Mouse (Mus musculus) thymus, adult 18-20 months (tissue): ENCODE data around the gene Pcsk6.
"Not testable (repeated sequence)": the region's sequence is repeated elsewhere in the genome, so short reads cannot be mapped to it uniquely, and the experiment has no call there.

ENCODE experiments used
- DNase-seq, 2 experiments: peaks; one replicate each; pipeline ENCODE4 v3.0.0; 2022; ENCODE audit warnings: mixed read lengths in 2 of 2

The Pcsk6 gene

DNA sequence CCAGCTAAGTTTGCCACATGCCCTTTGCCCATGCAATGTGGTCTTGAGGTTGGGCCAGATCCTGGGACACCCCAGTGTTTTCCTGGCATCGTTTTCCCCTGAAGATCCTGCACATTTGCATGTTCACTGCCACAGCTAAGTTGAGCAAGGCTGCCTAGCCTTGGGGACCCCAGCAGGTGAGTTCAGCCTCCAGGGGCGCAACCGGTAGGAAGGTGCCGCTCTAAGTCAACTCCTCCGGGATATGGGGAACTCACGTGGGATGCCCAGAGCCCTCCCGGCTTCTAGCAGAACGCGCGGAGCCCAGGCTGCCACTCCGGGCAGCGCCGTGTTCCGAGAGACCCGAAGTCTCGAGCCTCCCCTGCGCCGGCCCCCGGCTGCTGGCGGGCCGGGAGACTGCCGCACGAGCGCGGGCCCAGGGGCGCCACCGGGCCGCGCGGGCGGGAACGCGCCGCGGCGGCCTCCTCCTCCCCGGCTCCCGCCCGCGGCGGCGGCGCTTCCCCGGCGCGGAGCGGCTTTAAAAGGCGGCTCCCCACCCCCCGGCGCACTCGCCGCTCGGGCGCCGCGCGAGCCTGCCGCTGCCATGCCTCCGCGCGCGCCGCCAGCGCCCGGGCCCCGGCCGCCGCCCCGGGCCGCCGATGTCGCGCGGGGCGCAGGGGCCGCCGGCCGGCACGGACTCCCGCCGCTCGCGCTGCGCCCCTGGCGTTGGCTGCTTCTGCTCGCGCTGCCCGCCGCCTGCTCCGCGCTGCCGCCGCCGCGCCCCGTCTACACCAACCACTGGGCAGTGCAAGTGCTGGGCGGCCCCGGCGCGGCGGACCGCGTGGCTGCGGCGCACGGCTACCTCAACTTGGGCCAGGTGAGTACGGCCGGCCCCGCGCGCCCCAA, at the start of gene Pcsk6:
Pcsk6 (plus strand) TSS at position 144 of the 882 bp plus-strand sequence.
- DNase-seq, result no peak

DNA sequence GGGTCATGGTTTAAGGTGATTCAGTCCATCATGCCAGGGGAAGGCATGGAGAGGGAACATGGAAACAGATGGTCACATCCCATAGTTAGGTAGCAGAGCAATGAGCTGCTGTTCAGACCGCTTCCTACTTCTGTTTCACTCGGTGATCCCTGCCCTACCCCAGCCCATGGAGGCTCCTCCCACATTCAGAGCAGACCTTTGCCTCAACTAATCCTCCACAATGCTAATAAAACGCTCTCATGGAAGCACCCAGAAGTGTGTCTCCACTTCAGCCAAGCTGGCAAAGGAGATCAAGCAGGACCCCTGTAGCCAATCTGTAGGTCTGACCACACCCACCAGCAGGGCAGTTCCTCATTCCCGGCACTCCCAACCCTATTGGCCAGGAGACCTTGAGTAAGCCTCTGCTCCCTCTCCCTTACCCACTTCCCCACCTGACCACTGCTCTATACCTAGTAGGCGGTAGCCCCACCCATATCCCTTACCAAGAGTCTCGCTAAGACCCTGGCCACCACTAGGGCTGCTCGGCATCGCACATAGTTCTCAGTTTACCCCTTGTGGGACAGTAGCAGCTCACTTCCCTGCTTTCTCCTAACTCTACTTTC, 47.8 kb upstream of the Pcsk6 start:
- DNase-seq, result no peak

DNA sequence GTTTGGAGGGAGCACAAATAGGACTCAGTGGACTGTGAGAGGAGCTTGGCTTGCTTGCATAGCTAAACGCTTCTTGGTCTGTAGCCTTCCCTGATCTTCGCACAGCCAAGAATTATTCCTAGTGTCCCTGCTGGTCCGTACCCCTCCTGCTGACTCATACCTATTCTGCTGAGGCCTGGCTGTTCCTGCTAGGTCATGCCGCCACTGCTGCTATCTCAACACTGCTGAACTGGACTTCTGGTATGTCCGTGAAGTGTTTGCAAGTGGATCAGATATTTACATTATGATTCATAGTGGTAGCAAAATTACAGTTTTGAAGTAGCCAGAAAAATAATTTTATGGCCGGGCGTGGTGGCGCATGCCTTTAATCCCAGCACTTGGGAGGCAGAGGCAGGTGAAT, 44.0 kb upstream of the Pcsk6 start:
- DNase-seq, result no peak

DNA sequence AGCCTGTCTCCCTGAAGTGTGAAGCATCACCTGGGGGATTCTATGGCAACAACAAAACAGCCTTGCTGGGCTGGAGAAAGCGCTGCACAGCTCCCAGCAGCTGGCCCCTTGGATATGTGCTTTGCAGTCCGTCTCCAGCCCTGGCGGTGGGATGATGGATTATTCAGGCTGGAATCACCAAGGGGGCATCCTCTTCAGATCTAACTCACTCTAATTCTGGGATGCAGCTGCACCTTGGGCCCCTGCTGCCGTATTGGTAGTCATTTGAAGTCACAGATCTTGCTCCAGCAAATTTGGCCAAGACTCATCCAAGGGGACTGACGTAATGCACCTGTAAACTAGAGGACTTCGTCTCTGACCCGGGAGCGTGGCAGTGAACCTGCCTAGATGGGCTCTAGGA, 41.1 kb upstream of the Pcsk6 start:
- DNase-seq, result no peak

- not testable (repeated sequence) for DNase-seq
These were observed 39.6 kb upstream of the Pcsk6 start for GRCm38 (mm10) chr7:65821901-65822300.

DNA sequence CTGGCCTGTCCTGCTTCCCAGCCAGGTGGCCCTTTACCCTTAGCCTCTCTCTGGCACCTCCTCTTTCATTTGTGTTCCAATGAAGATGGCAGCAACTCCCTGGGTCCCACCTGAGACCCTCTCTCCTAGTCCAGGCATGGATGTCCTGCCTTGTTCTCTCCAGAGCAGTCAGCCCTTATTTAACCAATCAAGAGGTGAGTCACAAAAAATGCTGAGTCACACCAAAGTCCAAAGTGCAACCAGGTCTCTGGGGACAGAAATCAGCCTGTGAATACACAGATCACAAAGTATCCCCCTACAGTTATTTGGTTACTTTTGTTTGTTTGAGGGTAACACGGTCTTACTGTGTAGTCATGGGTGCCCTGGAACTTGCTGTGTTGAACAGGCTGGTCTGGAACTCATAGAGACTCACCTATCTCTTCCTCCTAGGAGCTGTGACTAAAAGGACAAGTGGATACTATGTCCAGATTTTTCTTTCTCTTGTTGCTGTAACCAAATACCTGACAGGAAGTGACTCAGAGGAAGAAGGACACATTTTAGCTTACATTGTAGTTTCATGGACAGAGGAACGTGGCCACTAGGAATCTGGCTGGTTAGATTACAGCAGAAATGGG, 38.9 kb upstream of the Pcsk6 start:
- no peak for DNase-seq

- no peak for DNase-seq
These were observed 21.8 kb upstream of the Pcsk6 start for GRCm38 (mm10) chr7:65839756-65840155.

- DNase-seq, result no peak
These were observed 18.3 kb upstream of the Pcsk6 start for GRCm38 (mm10) chr7:65843210-65843609.

GRCm38 (mm10) chr7:65860981-65861380, 553 bp upstream of the Pcsk6 start:
- no peak for DNase-seq

GRCm38 (mm10) chr7:65862473-65863176, 1.1 kb downstream of the Pcsk6 start:
- DNase-seq, result no peak

- no peak for DNase-seq
These were observed 7.6 kb downstream of the Pcsk6 start for GRCm38 (mm10) chr7:65869173-65869572.

DNA sequence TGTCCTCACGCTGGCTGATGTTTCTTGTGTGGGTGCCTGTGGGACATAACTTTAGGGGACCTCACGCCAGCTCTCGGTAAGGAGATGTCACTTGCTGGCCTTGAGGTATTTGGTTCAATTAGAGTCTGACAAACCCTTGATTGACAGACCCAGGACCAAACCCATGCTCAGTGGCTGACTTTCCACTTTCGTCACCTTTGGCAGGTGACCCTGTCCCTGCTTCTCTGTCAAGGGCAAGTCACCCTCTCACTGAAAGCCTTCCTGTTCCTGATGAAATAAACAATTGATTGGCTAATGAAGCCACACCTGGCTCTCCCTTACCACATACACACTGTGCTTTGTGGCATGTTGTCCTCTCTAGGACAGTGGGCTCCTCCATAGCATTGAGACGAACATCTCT, 8.3 kb downstream of the Pcsk6 start:
- no peak for DNase-seq

GRCm38 (mm10) chr7:65870227-65870626, 8.7 kb downstream of the Pcsk6 start:
- no peak for DNase-seq

GRCm38 (mm10) chr7:65870928-65871580, 9.5 kb downstream of the Pcsk6 start:
- DNase-seq, result no peak

GRCm38 (mm10) chr7:65871851-65872250, 10.3 kb downstream of the Pcsk6 start:
- DNase-seq, result no peak

- no peak for DNase-seq
These were observed 11.8 kb downstream of the Pcsk6 start for GRCm38 (mm10) chr7:65873176-65873845.

GRCm38 (mm10) chr7:65873902-65874301, 12.4 kb downstream of the Pcsk6 start:
- DNase-seq, result no peak

DNA sequence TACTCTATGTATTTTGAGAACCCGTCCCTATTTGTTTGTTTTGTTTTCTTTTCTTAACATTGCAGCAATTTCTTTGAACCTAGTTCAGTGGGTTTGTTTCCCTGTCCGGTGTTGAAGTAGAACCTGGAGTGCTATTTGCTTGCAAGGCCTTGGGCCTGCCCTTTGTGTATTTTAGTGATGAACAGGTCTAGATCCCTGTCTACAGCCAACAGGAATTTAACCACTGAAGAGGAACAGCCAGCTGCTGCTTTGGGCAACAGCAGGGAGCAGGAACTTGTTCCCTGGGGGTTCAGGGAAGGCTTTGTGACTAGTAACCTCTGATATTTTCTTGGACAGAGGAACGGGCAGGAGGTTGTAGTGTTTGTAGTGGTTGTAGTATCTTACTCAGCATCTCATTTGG, 15.1 kb downstream of the Pcsk6 start:
- DNase-seq, result no peak

GRCm38 (mm10) chr7:65878234-65878633, 16.7 kb downstream of the Pcsk6 start:
- no peak for DNase-seq

DNA sequence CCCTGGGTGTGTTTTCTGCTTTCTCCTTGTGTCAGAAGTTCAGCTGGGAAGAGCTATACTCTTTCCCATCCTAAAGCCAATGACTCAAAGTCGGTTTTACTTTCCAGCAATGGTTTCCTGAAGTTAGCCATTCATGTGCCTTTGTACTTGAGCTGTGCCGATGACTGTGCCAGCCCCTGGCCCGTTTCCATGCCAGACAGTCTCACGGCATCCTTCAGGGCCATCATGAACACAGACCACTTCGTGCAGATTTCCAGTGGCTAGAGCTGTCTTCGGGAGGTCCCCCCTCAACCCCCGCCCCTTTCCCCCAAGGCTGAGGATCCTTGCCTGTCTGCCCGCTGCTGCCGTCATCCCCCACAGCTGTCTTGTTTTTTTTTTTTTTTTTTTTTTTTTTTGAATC, 17.8 kb downstream of the Pcsk6 start:
- DNase-seq, result no peak

DNA sequence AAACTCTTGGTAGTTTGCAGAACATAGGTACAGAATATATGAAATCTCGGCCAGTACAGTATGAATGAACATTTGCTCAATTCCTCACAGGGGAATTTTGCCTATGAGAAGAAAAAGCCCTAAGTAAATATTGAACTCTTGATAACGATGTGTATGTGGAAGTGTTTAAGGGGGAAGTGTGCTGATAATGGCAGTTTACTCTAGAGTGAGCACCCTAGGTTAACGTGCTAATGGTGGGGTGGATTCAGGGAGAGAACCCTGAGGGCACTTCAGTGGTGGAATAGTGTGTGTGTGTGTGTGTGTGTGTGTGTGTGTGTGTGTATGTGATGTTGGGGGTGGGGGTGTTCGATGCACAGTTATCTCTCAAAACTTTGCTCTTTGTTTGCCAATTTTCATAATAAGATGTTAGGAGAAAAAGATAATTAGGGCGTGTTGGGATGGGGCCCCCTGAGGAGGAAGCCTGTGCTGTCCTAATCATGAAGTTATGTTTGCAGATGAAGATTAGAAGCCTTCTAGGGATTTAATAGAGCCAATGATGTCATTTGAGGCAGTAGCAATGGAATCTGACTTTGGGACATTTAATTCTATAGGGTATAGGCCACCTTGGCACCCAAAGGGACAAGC, 19.2 kb downstream of the Pcsk6 start:
- no peak for DNase-seq

DNA sequence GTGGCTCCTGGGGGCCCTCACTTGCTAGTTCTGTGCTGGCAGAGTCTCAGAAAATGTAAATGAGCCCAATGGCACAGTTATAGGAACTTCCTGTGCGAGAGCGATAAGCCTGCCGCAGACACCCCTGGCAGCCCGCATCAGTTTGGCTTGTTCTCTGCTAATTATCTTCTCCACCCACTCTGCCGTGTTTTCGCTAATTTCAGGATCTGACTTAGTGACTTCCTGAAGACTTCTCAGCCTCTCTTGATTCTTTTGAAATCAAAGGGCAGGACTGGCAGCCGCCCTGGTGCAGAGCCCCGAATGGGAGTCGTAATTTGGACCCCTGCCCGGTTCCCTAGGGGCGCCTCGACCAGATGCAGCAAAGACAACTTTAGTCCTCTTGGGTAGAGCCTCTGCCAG, 19.8 kb downstream of the Pcsk6 start:
- no peak for DNase-seq
